Mouse (Mus musculus) adrenal gland, adult (tissue): ENCODE measurements at regions not wholly inside any gene's neighbourhood (a gene's known extent, or its start where the extent isn't known, plus 50 kb on each side); places are given as distances from the start of the nearest gene placed in this dataset.

Experiments
- DNase-seq, 2 experiments: peaks; one replicate each; pipeline ENCODE4 v3.0.0; 2022 to 2023; ENCODE audit warnings: low spot score in 1 of 2; ENCODE audit not compliant: inconsistent age in 2 of 2

GRCm38 (mm10) chr3:120305608-120306007 lies 521.3 kb upstream of the Ptbp2 start:
- DNase-seq: no peak
